Mouse (Mus musculus) megakaryocyte, embryonic 14.5 days (primary cell): ENCODE results near the gene Tgfb2.

Experiments
- FLI1 ChIP-seq: IDR thresholded peaks from 2 replicates; pipeline ENCODE4 v1.6.1; 2012; ENCODE audit warnings: low read length, inconsistent platforms, mixed read lengths
- GATA1 ChIP-seq: IDR thresholded peaks from 3 replicates; pipeline ENCODE4 v1.6.1; 2012; ENCODE audit warnings: mixed read lengths, low read length, inconsistent platforms, borderline replicate concordance

- no peak for TF ChIP-seq GATA1
- no peak for TF ChIP-seq FLI1
Observed at GRCm38 (mm10) chr1:186582113-186582512, 123.7 kb downstream of the Tgfb2 start.
